Mouse (Mus musculus) limb, embryonic 10.5 days (tissue): Measurements from ENCODE around the gene C130026I21Rik. TPM values are rescaled to one million over a fixed set of nuclear protein-coding genes. Genes with fewer than 3 reads are reported as not detected.
"Not testable (repeated sequence)": the region's sequence is repeated elsewhere in the genome, so short reads cannot be mapped to it uniquely, and the experiment has no call there.

Experiments
- DNase-seq: peaks from one replicate; pipeline ENCODE4 v3.0.0-alpha.2; 2017; ENCODE audit warnings: low spot score
- H3K27ac ChIP-seq: fragments of 300-500 bp; sonication (generic); 2 replicates; pipeline ENCODE4 v1.5.1; 2016; ENCODE audit warnings: mild to moderate bottlenecking
- H3K27me3 ChIP-seq: fragments of 300-500 bp; sonication (generic); 2 replicates; pipeline ENCODE4 v1.6.1; 2016; ENCODE audit warnings: low read depth, mild to moderate bottlenecking; ENCODE audit not compliant: poor library complexity, severe bottlenecking
- H3K36me3 ChIP-seq: fragments of 300-500 bp; sonication (generic); 2 replicates; pipeline ENCODE4 v1.6.1; 2016; ENCODE audit warnings: mild to moderate bottlenecking, moderate library complexity
- H3K4me1 ChIP-seq: fragments of 300-500 bp; sonication (generic); 2 replicates; pipeline ENCODE4 v1.6.1; 2016
- H3K4me3 ChIP-seq: fragments of 300-500 bp; sonication (generic); 2 replicates; pipeline ENCODE4 v1.5.1; 2016; ENCODE audit warnings: mild to moderate bottlenecking, moderate library complexity
- H3K9me3 ChIP-seq: fragments of 300-500 bp; sonication (generic); replicated peaks from 2 replicates; pipeline ENCODE4 v1.6.1; 2016; ENCODE audit warnings: mild to moderate bottlenecking
- WGBS: fragments of 180-500 bp; shearing (Covaris S2); methylation state at CpG from one replicate; pipeline ENCODE4 v1.1.7; 2016; 5-methylcytosine and 5-hydroxymethylcytosine counted together
- polyA plus RNA-seq: library from polyadenylated mRNA; unstranded; fragments of >200 nt; fragmentation: Nextera tagmentation; extraction: Ambion mirVana; gene quantifications from 2 replicates; pipeline ENCODE4 v1.2.1, GENCODE M21; 2016

Gene C130026I21Rik
- polyA plus RNA-seq, 1 experiment from 2014 or later, result not detected

- no CpG with 5 or more reads among the region's 3 CpGs for WGBS
- H3K4me3 ChIP-seq, H3K27ac ChIP-seq, H3K27me3 ChIP-seq, H3K9me3 ChIP-seq, H3K4me1 ChIP-seq, H3K36me3 ChIP-seq, DNase-seq: not testable (repeated sequence)
Measured at GRCm38 (mm10) chr1:84992827-84993226, 277.5 kb downstream of the C130026I21Rik start.

GRCm38 (mm10) chr1:84989044-84989443 is 281.3 kb downstream of the C130026I21Rik start:
- not testable (repeated sequence) for H3K36me3 ChIP-seq, H3K27ac ChIP-seq, DNase-seq, H3K9me3 ChIP-seq, H3K27me3 ChIP-seq, H3K4me1 ChIP-seq, H3K4me3 ChIP-seq
- 86% methylated on average over 7 of the region's 8 CpGs for WGBS

GRCm38 (mm10) chr1:84987729-84988128 is 282.6 kb downstream of the C130026I21Rik start:
- not testable (repeated sequence) for H3K27me3 ChIP-seq, H3K9me3 ChIP-seq, H3K4me1 ChIP-seq, H3K36me3 ChIP-seq, H3K4me3 ChIP-seq, H3K27ac ChIP-seq, DNase-seq
- 75% methylated on average over 8 of the region's 8 CpGs for WGBS

- not testable (repeated sequence) for H3K9me3 ChIP-seq, H3K27me3 ChIP-seq, DNase-seq, H3K4me3 ChIP-seq, H3K4me1 ChIP-seq, H3K27ac ChIP-seq, H3K36me3 ChIP-seq
- WGBS, result 5% methylated on average over 12 of the region's 12 CpGs
Measured at GRCm38 (mm10) chr1:84961779-84962178, 308.6 kb downstream of the C130026I21Rik start.

- H3K4me3 ChIP-seq, H3K36me3 ChIP-seq, H3K9me3 ChIP-seq, H3K27ac ChIP-seq, H3K4me1 ChIP-seq, H3K27me3 ChIP-seq, DNase-seq: not testable (repeated sequence)
- WGBS, result 93% methylated on average over 4 of the region's 4 CpGs
Measured at GRCm38 (mm10) chr1:84957713-84958112, 312.7 kb downstream of the C130026I21Rik start.

- not testable (repeated sequence) for H3K9me3 ChIP-seq, H3K36me3 ChIP-seq, H3K4me3 ChIP-seq, H3K27ac ChIP-seq, H3K4me1 ChIP-seq, DNase-seq, H3K27me3 ChIP-seq
- WGBS, result 99% methylated on average over 3 of the region's 3 CpGs
Measured at GRCm38 (mm10) chr1:84956771-84957170, 313.6 kb downstream of the C130026I21Rik start.

GRCm38 (mm10) chr1:84952456-84953181 is 317.7 kb downstream of the C130026I21Rik start:
- DNase-seq, result no peak
- 89% methylated on average over 10 of the region's 10 CpGs for WGBS

GRCm38 (mm10) chr1:84951566-84951965 is 318.8 kb downstream of the C130026I21Rik start:
- Histone ChIP-seq H3K27ac (no peak overlapping the region), H3K36me3 (no peaks in the 10 kb centered on the region), H3K4me3 (no peak overlapping the region), H3K27me3 (no peaks in the 10 kb centered on the region), H3K9me3 (no peaks in the 10 kb centered on the region), H3K4me1 (no peaks in the 10 kb centered on the region)
- DNase-seq, result no peak
- WGBS, result 91% methylated on average over 3 of the region's 3 CpGs

More at GRCm38 (mm10) chr1:84952456-84953181, 317.7 kb downstream of the C130026I21Rik start:
- no peaks in the 10 kb centered on the region for H3K36me3 ChIP-seq
- H3K4me1 ChIP-seq, result no peaks in the 10 kb centered on the region
- H3K4me3 ChIP-seq, result no peak overlapping the region
- H3K9me3 ChIP-seq, result peaks cover 3% of the 10 kb centered on the region; the same call in 1 of the 2 replicates
- no peaks in the 10 kb centered on the region for H3K27me3 ChIP-seq
- no peak overlapping the region for H3K27ac ChIP-seq

- Histone ChIP-seq H3K36me3 (no peaks in the 10 kb centered on the region), H3K4me3 (no peak overlapping the region), H3K9me3 (no peaks in the 10 kb centered on the region), H3K27ac (no peak overlapping the region), H3K4me1 (no peaks in the 10 kb centered on the region), H3K27me3 (no peaks in the 10 kb centered on the region)
- WGBS, result 81% methylated on average over 2 of the region's 2 CpGs
- no peak for DNase-seq
Measured at GRCm38 (mm10) chr1:84947390-84947789, 323.0 kb downstream of the C130026I21Rik start.

- Histone ChIP-seq H3K36me3 (no peaks in the 10 kb centered on the region), H3K4me1 (no peaks in the 10 kb centered on the region), H3K9me3 (no peaks in the 10 kb centered on the region), H3K4me3 (no peak overlapping the region), H3K27ac (no peak overlapping the region), H3K27me3 (no peaks in the 10 kb centered on the region)
- 90% methylated on average over 3 of the region's 3 CpGs for WGBS
- DNase-seq, result no peak
Measured at GRCm38 (mm10) chr1:84945950-84946349, 324.4 kb downstream of the C130026I21Rik start.

- Histone ChIP-seq H3K4me3 (no peak overlapping the region), H3K9me3 (no peaks in the 10 kb centered on the region), H3K36me3 (no peaks in the 10 kb centered on the region), H3K27ac (no peak overlapping the region), H3K27me3 (no peaks in the 10 kb centered on the region), H3K4me1 (no peaks in the 10 kb centered on the region)
- DNase-seq, result no peak
- WGBS, result 91% methylated on average over 4 of the region's 4 CpGs
Measured at GRCm38 (mm10) chr1:84943549-84943948, 326.8 kb downstream of the C130026I21Rik start.
